Mouse (Mus musculus) ovary, postnatal 14 days (tissue): ENCODE data around the gene Slc35f1.

ENCODE experiments used
- DNase-seq: peaks from one replicate; pipeline ENCODE4 v3.0.0; 2022; ENCODE audit warnings: low spot score

Gene Slc35f1

DNA sequence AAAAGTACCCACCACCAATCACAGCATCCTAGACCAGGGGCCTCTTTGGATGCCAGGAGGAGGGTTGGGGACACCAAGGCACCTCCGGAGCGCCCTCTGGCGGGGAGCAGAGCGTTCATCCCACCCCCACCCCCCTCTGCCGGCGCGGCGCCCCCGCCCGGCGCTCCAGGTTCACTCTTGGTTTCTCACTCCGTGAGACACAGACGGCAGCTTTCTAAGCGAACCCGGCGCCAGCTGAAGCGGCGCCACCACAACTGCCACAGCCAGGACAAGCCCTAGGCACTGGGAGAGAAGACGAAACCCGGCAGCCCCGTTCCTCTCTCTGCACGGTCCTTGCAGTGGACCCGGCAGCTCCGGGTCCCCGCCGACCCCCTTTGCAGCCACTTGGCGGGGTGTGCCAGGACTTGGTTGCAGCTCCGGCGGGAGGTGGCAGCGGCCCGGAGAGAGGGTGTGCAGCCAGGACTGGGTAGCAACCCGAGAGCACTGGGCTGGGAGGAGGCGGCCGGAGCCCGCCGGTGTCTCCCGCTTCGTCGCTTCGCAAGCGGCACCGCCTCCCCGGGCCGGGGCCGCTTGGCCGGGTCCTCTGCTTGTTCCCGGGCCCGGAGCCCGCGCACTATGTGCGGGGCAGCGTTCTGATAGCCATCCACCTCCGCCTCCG, at the start of gene Slc35f1:
Gene Slc35f1, plus strand, starts transcription at position 200 of the 658 bp plus-strand sequence.
- peak; percentile 45 for DNase-seq

DNA sequence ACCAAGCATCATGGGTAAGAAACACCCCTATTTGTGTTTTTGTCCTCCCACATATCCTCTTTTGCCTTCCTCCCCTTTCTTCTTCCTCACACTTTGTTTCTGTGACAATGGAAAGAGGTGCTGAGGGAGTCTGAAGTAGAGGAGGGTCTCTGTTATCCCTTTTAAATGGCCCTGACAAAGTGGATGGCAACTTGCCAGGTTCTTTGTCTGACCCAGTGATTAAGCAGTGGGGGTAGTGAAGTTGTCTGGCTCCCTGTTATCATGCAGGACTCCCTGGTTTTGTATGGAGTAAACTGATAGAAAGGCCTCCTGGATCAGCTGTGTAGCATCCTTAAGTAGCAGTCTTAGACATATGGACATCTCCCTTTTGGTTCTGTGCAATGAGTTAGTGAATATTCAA, 19.1 kb upstream of the Slc35f1 start:
- no peak for DNase-seq

DNA sequence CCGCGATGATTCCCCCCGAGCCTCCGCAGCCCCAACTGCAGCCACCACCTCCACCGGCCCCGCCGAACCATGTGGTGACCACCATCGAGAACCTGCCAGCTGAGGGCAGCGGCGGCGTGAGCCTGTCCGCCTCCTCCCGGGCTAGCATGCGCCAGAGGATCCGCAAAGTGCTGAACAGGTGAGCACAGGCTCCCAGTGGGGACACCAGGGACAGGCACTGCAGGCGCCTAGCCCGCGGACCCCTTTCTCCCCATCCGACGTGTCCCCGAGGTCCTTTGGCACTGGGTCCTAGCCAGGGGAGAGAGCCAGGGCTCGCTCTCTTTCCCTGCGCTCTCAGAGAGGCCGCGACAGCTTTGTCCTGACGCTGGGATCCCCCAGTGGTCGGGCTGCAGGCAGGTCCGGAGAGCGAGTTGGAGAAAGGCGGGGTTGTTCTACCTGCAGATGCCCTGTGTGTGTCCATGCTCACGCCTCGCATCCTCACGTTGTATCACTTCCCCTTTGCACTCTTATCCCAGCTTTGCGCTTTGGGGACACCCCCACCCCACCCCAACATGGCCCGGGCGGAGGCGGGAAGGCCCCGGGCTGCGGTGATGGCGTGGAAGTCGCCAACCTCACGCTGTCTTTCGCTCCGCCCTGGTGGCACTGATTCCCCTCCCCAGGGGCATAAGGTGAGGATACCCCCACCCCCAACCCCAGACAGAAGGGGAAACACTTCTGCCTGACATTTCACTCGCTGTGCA, 829 bp downstream of the Slc35f1 start:
- DNase-seq = peak; percentile 8

DNA sequence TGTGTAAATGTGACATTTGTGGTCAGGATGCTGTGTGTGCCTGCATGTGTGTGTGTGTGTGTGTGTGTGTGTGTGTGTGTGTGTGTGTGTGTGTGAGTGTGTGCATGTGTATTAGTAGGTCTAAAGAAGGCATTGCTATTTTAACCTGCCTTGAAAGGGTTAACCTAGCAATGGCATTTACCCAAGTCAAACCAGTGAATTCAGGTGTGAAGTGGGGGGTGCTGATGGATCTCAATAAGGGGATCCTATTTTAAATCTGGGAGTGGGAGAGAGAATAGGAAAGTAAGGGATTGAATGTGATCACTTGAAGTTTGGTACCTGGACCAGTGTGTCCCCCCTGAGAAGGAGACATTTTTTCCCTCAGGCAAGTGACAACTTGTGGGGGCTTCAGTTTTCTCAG, 13.4 kb downstream of the Slc35f1 start:
- DNase-seq = no peak

DNA sequence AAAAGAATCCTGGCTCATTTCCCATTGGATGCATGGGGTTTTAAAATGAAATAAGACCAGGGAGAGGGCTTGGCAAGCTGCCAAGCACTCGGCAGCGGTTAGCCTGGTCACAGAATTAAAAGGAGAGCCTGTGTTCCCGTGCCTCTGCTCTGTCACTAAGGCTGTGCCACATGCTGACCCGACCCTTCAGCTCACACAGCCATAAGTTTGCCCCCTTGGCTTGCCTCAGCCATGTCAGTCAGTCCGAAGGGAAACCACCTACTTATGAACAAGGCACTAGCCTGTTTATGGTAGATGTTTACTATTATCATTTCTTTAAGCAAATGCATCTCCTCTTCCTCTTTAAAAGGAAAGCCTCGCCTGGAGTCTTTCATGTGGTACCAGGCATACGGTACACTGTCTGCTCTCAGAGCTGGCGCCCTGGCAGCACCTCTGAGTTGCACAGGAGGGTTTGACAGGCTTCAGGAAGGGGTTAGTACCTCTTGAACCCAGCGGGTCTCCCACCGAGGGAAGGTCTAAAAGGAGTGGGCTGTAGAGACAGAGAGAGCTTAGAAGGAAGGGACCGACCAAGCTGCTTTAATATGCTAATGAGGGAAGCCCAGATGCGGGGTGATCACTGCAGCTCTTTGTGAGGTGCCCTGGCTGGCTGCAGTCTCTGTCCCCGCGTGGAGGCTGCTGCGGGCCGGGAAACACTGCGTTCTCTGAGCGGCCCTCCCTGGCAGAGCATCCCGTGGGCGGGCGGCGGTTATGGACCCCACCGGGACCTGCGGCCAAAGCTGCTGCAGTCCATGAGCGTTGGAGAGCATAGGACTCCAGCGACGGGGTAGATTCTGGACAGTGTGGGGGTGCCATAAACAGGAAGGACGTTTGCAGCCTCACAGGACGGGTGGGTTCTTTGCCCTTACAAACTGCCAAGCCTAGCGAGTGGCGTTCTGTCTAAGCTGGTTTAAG, 14.0 kb downstream of the Slc35f1 start:
- peak; percentile 4 for DNase-seq

DNA sequence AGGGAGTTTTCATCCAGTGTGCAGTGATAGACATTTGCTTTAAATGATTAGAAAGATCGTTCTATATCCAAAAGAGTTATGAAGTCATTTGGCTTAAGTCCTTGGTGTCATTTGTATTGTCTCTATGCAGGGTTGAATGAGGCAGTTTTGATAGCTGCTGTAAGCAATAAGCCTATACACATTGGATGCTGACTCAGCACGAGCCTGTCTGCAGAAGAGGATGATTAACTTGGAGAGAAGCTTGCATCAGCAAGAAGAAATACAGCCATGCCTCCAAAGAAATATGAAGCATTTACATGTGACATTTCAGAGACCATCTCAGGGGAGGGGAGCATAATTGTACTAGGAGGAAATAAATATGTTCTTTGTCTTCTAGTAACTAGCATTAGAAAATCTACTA, 19.1 kb downstream of the Slc35f1 start:
- no peak for DNase-seq

DNA sequence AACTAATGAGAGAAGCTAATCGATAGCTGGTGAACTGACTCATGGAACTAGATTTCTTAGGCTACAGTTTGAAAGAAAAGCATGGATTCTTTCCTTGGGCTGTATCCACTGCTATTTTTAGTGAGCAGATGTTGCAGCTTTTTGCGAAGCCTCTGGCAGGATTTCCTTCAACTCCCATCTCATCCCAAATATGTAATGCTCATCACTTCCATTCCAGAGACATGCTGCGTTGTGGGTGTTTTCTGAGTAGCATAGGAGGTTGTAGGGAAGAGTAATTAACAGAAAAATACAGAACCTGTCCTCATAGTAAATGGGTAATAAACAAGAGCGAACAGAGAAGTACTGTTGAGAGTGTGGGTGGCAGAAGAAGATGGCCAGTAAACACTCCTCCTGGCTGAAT, 21.8 kb downstream of the Slc35f1 start:
- DNase-seq = no peak

DNA sequence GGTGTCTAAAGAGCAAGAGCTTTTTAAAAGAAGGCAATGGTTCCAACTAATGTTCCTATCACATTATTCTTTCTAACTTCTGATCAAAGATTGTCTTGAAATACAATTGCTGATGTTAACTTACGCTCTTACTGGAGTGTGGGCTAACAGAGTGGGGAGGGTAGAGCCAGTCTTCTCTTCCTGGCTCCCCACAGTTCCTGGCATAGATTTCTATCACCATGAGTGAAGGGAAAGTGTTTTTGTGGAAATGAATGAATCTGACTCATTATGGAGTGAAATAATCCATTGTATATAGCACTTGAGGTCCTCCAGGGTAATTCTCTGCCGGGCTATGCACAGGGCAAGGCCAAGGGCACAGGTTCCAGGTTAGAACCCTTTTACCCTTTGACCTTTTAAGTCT, 24.2 kb downstream of the Slc35f1 start:
- DNase-seq = no peak

DNA sequence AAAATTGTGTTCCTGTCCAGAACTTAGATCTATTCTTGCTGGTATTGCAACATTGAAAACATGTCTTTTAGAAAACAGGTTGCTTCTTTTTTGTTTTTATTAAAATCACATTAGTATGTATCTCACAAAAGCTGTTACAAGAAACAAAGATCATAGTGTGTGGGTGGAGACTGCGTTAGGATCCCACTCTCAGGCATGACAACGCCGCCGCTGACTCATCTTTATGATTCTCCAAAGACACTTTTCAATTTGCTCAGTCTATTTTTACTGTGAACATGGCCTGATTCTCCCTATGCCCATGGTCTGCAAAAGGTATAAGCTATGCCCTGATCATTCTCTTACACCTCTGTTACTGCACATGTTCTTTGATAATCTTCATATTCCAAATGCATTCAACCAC, 24.8 kb downstream of the Slc35f1 start:
- DNase-seq = no peak

DNA sequence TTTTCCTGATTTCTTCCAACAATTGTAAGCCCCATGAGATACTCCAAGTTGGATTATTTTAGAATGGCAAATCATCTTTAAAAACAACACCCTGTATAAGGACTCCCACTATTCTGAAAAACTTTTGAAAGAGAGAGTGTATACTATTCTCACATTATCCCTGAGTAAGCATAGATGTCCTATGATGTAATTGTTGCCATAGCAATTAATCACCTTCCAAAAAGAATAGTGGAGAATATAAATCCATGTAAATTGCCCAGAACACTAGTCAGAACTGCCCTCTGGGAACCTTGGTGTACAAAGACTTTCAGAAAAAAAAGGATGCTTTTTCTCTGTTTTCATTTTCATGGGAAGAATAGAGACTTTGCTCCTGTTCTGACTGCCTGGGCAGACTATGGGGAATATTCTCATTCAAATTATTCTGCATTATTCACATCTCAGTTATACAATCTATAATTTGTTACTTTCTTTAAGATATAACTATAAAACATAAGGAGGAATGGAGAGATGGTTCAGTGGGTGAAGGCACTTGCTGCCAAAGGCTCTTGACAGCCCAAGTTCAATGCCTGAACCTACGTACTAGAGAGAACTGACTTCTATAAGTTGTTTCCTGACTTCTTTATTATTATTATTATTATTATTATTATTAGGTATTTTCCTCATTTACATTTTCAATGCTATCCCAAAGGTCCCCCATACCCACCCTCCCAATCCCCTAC, 28.0 kb downstream of the Slc35f1 start:
- no peak for DNase-seq

DNA sequence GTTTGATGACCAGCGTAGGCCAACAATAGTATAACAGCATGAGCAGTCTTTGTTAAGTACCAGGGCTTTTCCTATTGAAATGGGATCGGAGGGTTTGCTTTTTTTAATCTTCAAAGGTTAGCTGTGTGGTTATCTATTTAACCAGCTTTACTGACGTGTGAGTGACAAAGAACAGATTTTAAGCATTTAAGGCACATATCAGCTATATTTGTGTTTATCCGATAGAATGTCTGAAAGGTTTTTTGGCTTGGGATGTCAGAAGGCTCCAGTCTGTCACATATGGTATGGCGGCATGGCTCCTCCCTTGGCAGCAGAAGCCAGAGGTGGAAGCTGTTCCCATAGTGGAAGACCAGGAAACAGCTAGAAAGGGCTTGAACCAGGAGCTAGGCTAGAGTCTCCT, 36.3 kb downstream of the Slc35f1 start:
- no peak for DNase-seq

DNA sequence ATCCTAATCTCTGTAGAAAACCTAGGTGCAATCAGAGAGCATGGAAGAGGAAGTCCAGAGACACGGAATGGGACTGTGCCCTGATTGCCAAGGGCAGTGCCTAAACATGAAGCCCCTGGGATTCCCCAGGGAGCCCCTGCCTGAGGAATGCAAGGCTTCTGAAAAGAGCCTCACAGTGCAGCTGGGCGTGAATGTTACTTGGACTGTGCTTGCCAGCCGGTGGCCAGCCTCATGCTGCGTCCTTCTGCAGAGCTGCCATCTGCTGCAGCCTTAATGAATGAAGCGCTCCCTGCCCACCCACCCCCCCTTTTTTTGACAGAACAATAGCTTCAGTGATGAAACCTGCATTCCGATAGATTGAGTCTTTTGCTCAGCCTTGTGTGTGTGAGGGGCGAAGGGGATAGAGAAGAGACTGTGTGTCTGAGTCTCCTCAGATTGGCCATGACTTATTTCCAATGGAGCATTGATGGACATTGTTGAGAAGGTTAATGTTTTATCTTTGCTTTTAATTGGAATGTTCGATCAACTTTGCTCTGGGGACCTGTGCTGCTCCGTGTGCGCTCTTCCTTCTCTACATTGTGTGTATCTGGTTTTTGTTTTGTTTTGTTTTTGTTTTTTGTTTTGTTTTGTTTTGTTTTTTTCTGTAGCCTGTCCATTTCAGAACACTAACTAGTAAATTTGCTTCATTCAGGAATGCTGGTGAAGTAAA, 52.5 kb downstream of the Slc35f1 start:
- no peak for DNase-seq

DNA sequence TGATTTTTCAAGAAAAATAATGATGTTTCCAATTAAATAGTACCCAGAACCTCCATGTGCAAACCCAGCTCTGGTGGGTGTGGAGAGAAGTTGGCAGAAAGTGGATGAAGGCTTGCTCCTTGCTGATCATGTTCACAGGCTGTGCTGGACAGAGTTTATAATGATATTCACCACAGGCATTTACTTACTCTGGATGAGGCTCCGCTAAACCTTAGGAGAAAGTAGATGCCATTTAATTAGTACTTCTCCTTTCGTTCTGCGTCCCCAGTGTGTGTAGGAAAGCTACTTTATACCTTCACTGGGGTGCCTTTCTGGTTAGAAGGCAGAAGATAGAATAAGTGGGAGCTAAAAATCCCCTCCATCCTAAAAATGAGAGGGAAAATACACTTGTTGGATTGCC, 53.5 kb downstream of the Slc35f1 start:
- DNase-seq = no peak

DNA sequence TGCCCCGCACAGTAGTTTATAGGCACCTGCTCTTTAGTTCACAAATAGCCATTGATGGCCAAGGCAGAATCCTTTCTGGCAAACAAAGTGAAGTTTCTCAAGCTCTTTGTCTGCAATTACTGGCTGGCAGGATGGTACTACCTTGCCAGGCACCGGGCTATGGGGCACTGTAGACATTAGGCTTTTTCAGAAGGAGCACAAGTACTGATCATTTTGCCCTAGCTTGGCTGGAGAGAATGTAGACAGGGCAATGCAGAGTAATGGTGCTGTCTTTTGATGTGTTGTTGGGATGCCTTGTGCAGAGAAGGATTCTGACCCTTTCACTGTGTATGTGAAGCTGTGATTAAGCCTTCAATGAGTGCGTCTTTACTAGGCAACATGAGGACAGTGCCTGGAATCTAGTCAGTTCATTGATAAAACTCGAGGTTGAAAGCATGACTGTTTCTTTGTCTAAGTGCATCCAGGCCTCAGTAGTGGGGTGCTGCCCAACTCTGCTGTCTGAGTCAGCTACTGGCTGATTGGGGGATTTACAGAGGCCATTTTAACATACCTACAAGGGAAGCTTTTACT, 57.8 kb downstream of the Slc35f1 start:
- DNase-seq = no peak

DNA sequence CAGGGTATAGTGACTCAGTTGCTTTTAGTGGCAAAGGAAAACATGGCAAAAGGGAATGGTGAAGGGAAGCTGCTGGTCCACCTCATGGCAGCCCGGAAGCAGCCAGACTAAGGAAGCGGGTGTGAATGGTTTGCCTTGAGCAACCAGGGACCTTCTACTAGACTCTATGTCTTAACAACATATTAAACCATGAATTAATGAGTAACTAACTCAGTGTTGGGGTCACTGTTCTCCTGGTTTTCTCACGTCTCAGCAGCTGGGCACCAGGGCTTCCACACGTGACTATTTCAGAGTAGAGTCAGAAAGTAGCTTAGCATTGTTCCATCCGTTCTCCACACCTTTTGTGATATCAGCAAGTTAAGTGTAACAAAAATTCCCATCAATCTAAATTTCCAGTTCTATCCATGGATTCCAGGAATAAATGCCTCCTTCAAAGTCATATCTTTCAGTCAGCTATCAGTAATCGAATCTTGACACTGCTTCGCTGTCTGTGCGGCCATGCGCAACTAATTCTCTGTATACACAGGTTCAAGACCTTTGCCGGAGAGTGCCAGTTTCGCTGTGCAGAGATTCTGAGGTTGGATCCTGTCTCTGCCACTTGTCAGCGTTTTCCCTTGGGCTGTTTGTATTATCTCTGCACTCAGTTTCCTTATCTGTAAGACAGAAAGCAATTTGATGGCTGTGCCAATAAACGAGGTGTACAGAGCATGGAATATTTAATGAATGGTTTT, 65.8 kb downstream of the Slc35f1 start:
- no peak for DNase-seq

DNA sequence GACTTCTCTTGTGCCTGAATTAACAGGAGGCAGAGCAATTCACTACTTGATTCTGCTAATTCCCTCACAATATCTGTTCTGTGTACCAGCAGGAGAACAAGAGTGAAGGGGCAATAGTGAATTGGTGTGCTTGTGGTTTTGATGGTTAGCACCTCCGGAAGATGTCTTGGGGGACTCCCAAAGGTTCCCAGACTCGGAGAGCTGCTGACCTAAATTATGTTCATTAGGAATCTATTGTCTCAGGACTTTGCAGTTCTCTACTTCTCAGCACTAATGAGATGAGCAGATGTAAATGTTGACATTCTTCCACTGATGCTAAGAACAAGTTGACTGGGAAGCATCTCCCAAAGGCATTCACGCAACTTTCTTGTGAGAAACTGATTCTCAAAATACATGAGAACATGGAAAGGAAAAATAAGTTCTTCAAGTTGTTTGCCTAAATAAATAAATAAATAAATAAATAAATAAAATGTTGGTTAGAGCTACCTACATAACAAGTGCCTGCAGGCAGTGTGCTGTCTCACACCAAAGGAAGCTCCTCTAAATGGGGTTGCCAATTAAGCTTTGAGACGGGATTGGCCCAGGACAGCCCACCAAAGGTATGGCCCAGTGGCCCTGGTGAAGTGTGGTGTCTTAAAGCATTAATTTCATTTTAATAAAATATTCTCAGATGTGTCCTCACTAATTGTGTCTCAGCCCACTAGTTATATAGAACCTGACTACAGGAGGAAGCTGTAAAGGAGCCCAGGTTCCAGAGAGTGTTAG, 67.3 kb downstream of the Slc35f1 start:
- no peak for DNase-seq

DNA sequence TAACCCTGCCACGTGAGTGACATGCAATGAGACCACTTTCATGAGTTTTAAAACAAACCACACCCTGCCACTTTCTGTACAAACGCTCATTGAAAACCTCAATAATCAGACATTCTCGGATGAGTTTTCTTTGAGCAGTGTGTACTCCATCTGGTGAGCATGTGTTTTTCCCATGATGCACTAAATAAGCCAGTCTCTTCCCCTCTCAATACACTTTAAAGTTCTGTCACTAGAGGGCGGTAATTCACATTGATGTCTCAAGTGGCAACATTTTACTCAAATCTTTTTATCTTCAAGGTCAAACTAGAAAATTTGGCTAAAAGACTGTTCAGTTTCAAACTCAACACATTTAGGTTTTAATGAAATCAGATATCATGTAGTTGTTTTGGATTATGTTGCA, 68.3 kb downstream of the Slc35f1 start:
- DNase-seq = no peak

DNA sequence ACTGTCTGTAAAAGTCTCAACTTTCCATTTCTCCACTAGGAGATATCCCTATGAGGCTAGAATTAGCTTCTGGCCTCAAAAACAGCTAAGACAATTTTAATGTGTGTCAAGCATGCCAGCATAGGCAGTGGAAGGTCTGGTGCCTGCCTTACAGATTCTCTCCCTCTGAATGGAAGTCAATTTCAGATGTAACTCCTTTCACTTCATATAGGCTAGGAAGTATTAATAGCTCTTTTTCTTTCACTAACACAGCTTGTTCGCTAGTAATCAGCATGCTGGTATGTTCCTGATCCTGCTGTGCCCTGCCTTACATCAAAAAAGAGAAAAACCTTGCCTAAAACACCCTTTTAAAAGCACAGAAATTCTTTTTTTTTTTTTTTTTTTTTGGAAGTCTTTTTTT, 70.2 kb downstream of the Slc35f1 start:
- no peak for DNase-seq

DNA sequence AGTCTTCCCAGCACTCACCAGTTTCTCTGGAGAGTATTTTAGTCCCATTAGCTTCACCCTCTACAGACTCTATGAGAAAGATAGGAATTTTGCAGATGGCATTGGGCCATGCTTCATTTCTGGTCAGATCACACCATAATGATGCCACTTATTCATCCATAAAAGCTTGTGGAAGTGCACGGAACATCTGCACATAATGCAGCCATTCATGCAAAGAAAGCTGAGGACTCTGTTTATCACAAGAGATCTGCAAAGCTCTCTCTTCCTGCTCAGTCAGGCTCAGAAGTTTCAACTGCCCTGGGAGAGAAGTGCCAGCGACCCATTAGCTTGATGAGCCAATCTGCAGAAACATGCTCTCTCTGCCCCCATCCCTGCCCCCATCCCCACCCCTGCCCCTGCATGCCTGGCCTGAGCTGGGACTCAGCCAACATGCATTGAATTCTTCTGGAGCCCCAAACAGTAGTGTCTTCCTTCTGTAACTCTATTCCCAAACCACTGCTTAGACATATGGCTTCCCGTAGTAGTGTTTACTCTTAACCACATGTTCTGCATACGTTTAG, 89.7 kb downstream of the Slc35f1 start:
- DNase-seq = no peak
